Mouse (Mus musculus) ES-Bruce4 (cell line): ENCODE measurements around the gene Limd2.

ENCODE experiments used
- CTCF ChIP-seq: IDR thresholded peaks from one replicate; pipeline ENCODE4 v1.8.1; 2011; ENCODE audit warnings: low read depth, low read length
- EP300 ChIP-seq: IDR thresholded peaks from 2 replicates; pipeline ENCODE4 v1.6.1; 2011; ENCODE audit warnings: low read depth, low read length; ENCODE audit not compliant: insufficient read depth
- POLR2A ChIP-seq: IDR thresholded peaks from one replicate; pipeline ENCODE4 v1.8.1; 2011; ENCODE audit warnings: low read length; ENCODE audit not compliant: insufficient read depth

DNA sequence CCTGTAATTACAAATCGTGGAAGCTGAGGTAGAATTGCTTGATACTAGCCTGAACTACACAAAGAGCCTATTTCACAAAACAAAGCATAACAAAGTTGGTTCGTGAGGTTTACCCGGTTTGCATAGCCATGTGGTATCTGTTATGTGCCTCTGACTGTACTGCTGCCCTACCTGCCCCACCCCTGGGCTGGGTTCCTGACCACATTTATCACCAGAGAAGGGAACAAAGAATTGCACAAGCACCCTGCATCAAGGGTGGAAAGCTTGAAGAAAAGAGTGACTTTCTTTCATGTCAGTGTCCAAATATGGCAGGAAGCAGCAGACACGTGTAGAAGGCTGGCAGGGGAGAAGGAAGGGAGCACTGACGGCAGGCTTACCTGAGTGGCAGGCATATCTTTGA lies 6.8 kb upstream of the Limd2 start:
- TF ChIP-seq POLR2A = no peak
- no peak for TF ChIP-seq CTCF
- no peak for TF ChIP-seq EP300
